Mouse (Mus musculus): ENCODE measurements at regions not wholly inside any gene's neighbourhood (a gene's known extent, or its start where the extent isn't known, plus 50 kb on each side); places are given as distances from the start of the nearest gene placed in this dataset.

DNA sequence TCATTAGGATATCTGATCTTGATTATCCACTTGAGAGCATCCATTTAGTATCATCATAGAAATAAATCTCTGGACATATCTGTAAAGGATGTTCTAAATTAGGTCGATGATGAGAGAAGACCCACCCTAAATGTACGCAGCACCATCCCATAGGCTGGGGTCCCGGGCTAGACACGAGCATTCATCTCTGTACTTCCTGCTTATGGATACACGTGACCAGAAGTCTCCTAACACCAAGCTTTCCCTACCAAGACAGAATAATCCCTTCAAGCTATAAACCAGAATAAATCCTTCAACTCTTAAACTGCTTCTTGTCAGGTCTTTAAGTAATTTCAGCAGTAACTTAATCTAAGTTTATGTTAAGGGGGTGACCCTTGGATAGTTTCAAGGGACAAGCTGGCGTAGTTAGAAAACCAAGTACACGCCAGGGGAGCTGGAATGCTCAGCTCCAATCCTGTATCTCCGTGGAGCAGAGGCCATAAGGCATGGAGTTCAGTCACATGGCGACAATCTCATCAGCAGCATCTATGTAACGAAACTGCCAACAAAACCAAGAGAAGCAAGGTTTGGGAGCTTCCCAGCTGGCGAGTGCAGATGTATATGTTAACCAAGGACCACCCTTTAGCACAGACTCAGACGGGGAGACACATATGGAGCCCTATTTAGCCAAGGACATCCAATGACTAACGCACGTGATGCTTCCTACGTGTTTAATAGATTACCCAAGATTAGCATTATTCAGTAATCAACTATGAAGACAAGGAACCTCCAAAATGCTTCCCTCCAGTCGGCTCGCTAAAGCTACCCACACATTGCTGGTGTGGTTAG, 76.3 kb upstream of the Spdye4c start:
- Histone ChIP-seq H3K9ac (ENCODE audit: low read length) (no peak overlapping the region), H3K4me2 (no peak overlapping the region), H3K36me3 (ENCODE audit: control insufficient read depth, insufficient read depth, low read length) (no peaks in the 10 kb centered on the region), H3K9me3 (ENCODE audit: control insufficient read depth, low read length) (no peaks in the 10 kb centered on the region), H3K4me3 (ENCODE audit: low read depth, low read length) (no peak overlapping the region), H3K4me1 (ENCODE audit: control insufficient read depth, insufficient read depth, low read length) (no peaks in the 10 kb centered on the region), H3K27me3 (ENCODE audit: control insufficient read depth, insufficient read depth, low read length) (no peaks in the 10 kb centered on the region), H3K27ac (ENCODE audit: low read depth, low read length) (no peak overlapping the region)
- no peak for ATAC-seq (ENCODE audit: low FRiP score)
- no peak for DNase-seq (ENCODE audit: low spot score, missing footprints)
- WGBS, result 89% methylated on average over 17 of the region's 17 CpGs

DNA sequence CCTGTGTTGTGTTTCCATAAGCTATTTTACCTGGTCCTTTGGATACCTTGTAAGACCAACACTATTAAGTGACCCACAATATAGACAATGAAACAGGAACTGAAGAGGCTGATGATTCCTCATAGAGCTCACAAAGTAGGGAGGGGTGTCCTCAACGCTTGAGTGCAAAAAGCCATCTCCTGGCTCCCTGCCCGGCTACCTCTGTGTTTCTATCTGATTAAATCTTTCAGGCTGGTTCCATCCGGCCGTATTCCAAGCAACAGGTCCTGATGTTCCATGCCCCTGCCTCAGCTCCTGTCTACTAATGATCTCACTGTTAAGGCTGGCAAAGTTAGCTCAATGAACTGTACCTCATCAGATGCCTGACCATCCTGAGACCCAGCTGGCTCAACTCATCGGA, 75.3 kb upstream of the Spdye4c start:
- H3K4me1 ChIP-seq (ENCODE audit: control insufficient read depth, insufficient read depth, low read length), result no peaks in the 10 kb centered on the region
- ATAC-seq (ENCODE audit: low FRiP score), result no peak
- H3K36me3 ChIP-seq (ENCODE audit: control insufficient read depth, insufficient read depth, low read length), result no peaks in the 10 kb centered on the region
- H3K4me2 ChIP-seq, result no peak overlapping the region
- H3K27me3 ChIP-seq (ENCODE audit: control insufficient read depth, insufficient read depth, low read length), result no peaks in the 10 kb centered on the region
- DNase-seq (ENCODE audit: low spot score, missing footprints), result no peak
- WGBS, result 86% methylated on average over 5 of the region's 5 CpGs
- H3K9ac ChIP-seq (ENCODE audit: low read length), result no peak overlapping the region
- no peaks in the 10 kb centered on the region for H3K9me3 ChIP-seq (ENCODE audit: control insufficient read depth, low read length)
- no peak overlapping the region for H3K4me3 ChIP-seq (ENCODE audit: low read depth, low read length)
- no peak overlapping the region for H3K27ac ChIP-seq (ENCODE audit: low read depth, low read length)

DNA sequence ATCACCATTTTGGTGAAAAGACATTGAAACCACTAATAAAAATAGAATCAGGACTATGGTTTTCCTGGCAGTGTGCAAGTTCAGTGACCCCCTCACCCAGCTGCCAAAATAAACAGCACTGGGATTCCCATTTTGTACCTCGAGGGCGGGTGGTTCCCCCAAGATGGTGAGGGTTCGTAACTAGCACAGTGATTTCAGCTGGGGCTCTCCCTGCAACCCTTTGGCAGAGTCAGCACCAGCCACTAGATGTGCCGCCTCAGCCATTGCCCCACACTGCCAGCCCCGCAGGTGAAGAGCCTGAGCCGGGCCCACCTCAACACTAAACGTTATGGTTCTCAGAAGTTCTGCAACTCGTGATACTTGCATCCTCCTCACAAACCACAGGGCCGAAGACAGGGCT, 74.3 kb upstream of the Spdye4c start:
- H3K4me1 ChIP-seq (ENCODE audit: control insufficient read depth, insufficient read depth, low read length), result no peaks in the 10 kb centered on the region
- no peaks in the 10 kb centered on the region for H3K27me3 ChIP-seq (ENCODE audit: control insufficient read depth, insufficient read depth, low read length)
- H3K4me2 ChIP-seq, result no peak overlapping the region
- H3K9ac ChIP-seq (ENCODE audit: low read length), result no peak overlapping the region
- DNase-seq (ENCODE audit: low spot score, missing footprints), result no peak
- H3K4me3 ChIP-seq (ENCODE audit: low read depth, low read length), result no peak overlapping the region
- WGBS, result 86% methylated on average over 9 of the region's 9 CpGs
- H3K27ac ChIP-seq (ENCODE audit: low read depth, low read length), result no peak overlapping the region
- ATAC-seq (ENCODE audit: low FRiP score), result no peak
- no peaks in the 10 kb centered on the region for H3K36me3 ChIP-seq (ENCODE audit: control insufficient read depth, insufficient read depth, low read length)
- no peaks in the 10 kb centered on the region for H3K9me3 ChIP-seq (ENCODE audit: control insufficient read depth, low read length)

DNA sequence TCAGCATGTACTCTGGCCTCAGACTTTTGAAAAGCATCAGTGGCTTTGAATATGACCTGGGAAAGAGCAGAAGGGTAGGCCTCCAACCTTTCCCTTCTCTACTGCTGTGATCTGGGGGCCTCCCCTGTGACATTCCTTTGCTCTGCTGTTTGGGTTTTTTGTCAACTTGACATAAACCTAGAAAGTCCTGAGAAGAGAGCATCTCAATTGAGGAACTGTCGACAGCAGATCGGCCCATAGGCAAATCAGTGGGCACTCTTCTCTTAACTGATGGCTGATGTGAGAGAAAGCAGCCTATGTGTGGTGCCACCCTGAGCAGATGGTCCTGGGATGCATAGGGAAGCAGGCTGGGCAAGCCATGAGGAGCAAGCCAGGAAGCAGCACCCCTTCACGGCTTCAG, 72.9 kb upstream of the Spdye4c start:
- DNase-seq (ENCODE audit: low spot score, missing footprints) (no peak), ATAC-seq (ENCODE audit: low FRiP score) (no peak)
- no peak overlapping the region for H3K9ac ChIP-seq (ENCODE audit: low read length)
- H3K27ac ChIP-seq (ENCODE audit: low read depth, low read length), result no peak overlapping the region
- no peaks in the 10 kb centered on the region for H3K9me3 ChIP-seq (ENCODE audit: control insufficient read depth, low read length)
- no peak overlapping the region for H3K4me2 ChIP-seq
- H3K4me3 ChIP-seq (ENCODE audit: low read depth, low read length), result no peak overlapping the region
- WGBS, result 88% methylated on average over 3 of the region's 3 CpGs
- no peaks in the 10 kb centered on the region for H3K36me3 ChIP-seq (ENCODE audit: control insufficient read depth, insufficient read depth, low read length)
- H3K4me1 ChIP-seq (ENCODE audit: control insufficient read depth, insufficient read depth, low read length), result no peaks in the 10 kb centered on the region
- no peaks in the 10 kb centered on the region for H3K27me3 ChIP-seq (ENCODE audit: control insufficient read depth, insufficient read depth, low read length)

GRCm38 (mm10) chr2:128521701-128522443, 69.1 kb upstream of the Spdye4c start:
- DNase-seq (ENCODE audit: low spot score, missing footprints), result no peak
- Histone ChIP-seq H3K4me1 (ENCODE audit: control insufficient read depth, insufficient read depth, low read length) (no peaks in the 10 kb centered on the region), H3K9me3 (ENCODE audit: control insufficient read depth, low read length) (no peaks in the 10 kb centered on the region), H3K36me3 (ENCODE audit: control insufficient read depth, insufficient read depth, low read length) (no peaks in the 10 kb centered on the region), H3K27me3 (ENCODE audit: control insufficient read depth, insufficient read depth, low read length) (no peaks in the 10 kb centered on the region), H3K27ac (ENCODE audit: low read depth, low read length) (no peak overlapping the region), H3K4me2 (no peak overlapping the region), H3K9ac (ENCODE audit: low read length) (no peak overlapping the region), H3K4me3 (ENCODE audit: low read depth, low read length) (no peak overlapping the region)
- WGBS, result 78% methylated on average over 4 of the region's 4 CpGs
- ATAC-seq (ENCODE audit: low FRiP score), result no peak

DNA sequence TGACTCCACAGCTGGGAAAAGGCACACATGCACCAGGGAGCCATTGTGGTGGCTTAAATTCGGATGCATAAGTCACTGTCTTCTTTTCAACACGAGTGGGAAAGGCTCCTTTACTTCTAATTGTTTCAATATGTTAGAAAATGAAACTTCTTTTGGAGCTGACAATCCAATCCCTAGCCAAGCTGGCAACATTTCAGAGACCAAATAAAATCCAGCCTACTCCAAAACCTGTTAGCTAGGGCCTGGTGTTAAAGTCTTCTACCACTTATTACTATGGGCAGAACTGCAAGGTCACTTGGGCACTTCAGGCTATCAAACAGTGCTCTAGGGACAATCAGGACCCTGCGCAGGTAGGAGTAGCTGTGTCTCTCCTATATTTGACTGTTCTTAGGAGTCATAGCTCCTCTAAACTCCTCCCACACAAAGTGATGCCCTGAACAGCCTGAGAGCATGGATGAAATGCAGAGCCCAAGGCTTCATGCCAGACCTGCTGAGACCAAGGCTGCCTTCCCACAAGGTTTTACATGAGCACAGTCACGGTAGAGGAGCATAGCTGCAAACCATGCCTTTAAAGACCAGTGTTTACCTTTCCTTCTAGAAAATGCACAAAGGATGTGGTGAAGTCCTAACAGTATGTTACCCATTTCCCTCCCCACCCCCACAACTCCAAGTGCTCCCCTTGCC, 67.4 kb upstream of the Spdye4c start:
- Histone ChIP-seq H3K9ac (ENCODE audit: low read length) (no peak overlapping the region), H3K27me3 (ENCODE audit: control insufficient read depth, insufficient read depth, low read length) (no peaks in the 10 kb centered on the region), H3K27ac (ENCODE audit: low read depth, low read length) (no peak overlapping the region), H3K4me1 (ENCODE audit: control insufficient read depth, insufficient read depth, low read length) (no peaks in the 10 kb centered on the region), H3K36me3 (ENCODE audit: control insufficient read depth, insufficient read depth, low read length) (no peaks in the 10 kb centered on the region), H3K4me3 (ENCODE audit: low read depth, low read length) (no peak overlapping the region), H3K4me2 (no peak overlapping the region), H3K9me3 (ENCODE audit: control insufficient read depth, low read length) (no peaks in the 10 kb centered on the region)
- ATAC-seq (ENCODE audit: low FRiP score) (no peak), DNase-seq (ENCODE audit: low spot score, missing footprints) (no peak)
- WGBS, result 80% methylated on average over 4 of the region's 4 CpGs

GRCm38 (mm10) chr2:128526100-128526499, 64.9 kb upstream of the Spdye4c start:
- Histone ChIP-seq H3K27ac (ENCODE audit: low read depth, low read length) (no peak overlapping the region), H3K36me3 (ENCODE audit: control insufficient read depth, insufficient read depth, low read length) (no peaks in the 10 kb centered on the region), H3K9ac (ENCODE audit: low read length) (no peak overlapping the region), H3K9me3 (ENCODE audit: control insufficient read depth, low read length) (no peaks in the 10 kb centered on the region), H3K4me3 (ENCODE audit: low read depth, low read length) (no peak overlapping the region), H3K27me3 (ENCODE audit: control insufficient read depth, insufficient read depth, low read length) (no peaks in the 10 kb centered on the region), H3K4me2 (no peak overlapping the region), H3K4me1 (ENCODE audit: control insufficient read depth, insufficient read depth, low read length) (no peaks in the 10 kb centered on the region)
- ATAC-seq (ENCODE audit: low FRiP score) (no peak), DNase-seq (ENCODE audit: low spot score, missing footprints) (no peak)
- 77% methylated on average over 2 of the region's 2 CpGs for WGBS

DNA sequence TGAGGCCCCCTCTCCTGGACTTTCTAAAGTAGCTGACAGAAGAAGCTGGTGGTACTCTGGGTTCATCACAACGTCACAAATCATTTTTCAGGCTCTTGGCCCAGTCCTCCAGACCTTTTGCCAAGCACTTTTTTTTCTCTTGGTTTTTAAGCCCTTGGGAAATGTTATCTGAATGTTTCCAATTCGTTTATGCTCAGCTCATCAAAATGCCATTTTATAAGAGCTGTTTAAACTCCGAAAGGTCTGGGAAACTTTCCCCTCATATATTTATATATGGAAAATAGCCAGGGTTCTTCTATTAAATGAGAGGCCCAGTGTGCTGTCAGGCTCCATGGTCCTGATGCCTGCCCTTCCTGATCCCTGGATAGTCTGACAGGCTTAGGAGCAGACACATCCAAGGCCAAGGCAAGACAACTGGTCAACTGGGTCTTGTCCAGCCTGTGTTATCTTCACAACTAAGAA, 64.1 kb upstream of the Spdye4c start:
- H3K9ac ChIP-seq (ENCODE audit: low read length), result no peak overlapping the region
- H3K36me3 ChIP-seq (ENCODE audit: control insufficient read depth, insufficient read depth, low read length), result no peaks in the 10 kb centered on the region
- no peaks in the 10 kb centered on the region for H3K4me1 ChIP-seq (ENCODE audit: control insufficient read depth, insufficient read depth, low read length)
- ATAC-seq (ENCODE audit: low FRiP score) (no peak), DNase-seq (ENCODE audit: low spot score, missing footprints) (no peak)
- H3K27ac ChIP-seq (ENCODE audit: low read depth, low read length), result no peak overlapping the region
- no peaks in the 10 kb centered on the region for H3K27me3 ChIP-seq (ENCODE audit: control insufficient read depth, insufficient read depth, low read length)
- no peak overlapping the region for H3K4me2 ChIP-seq
- H3K4me3 ChIP-seq (ENCODE audit: low read depth, low read length), result no peak overlapping the region
- 83% methylated on average over 3 of the region's 3 CpGs for WGBS
- no peaks in the 10 kb centered on the region for H3K9me3 ChIP-seq (ENCODE audit: control insufficient read depth, low read length)

DNA sequence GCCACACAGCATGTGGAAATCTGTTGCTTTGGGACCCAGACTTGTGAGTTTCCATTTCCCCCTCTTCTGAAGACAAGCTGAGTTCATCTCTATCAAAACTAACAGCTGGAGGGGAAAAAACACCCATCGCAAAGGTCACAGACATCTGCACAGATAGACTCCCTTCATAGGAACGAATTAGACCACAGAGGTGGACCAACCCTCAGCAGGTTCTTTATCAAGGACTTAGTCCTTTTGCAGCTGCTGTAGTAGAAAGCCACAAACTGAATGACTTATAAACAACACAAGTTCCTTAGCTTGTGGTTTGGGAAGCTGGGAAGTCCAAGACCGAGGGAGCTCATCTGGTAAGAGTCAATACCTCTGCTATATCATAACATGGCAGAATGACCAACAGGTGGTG, 54.7 kb upstream of the Spdye4c start:
- 85% methylated on average over 3 of the region's 3 CpGs for WGBS
- no peak overlapping the region for H3K27ac ChIP-seq (ENCODE audit: low read depth, low read length)
- H3K36me3 ChIP-seq (ENCODE audit: control insufficient read depth, insufficient read depth, low read length), result no peaks in the 10 kb centered on the region
- H3K4me1 ChIP-seq (ENCODE audit: control insufficient read depth, insufficient read depth, low read length), result no peaks in the 10 kb centered on the region
- H3K4me3 ChIP-seq (ENCODE audit: low read depth, low read length), result no peak overlapping the region
- no peak for ATAC-seq (ENCODE audit: low FRiP score)
- no peak overlapping the region for H3K4me2 ChIP-seq
- H3K27me3 ChIP-seq (ENCODE audit: control insufficient read depth, insufficient read depth, low read length), result no peaks in the 10 kb centered on the region
- no peak overlapping the region for H3K9ac ChIP-seq (ENCODE audit: low read length)
- peaks cover 5% of the 10 kb centered on the region; the same call in 1 of the 2 replicates for H3K9me3 ChIP-seq (ENCODE audit: control insufficient read depth, low read length)
- DNase-seq (ENCODE audit: low spot score, missing footprints), result no peak
